Mouse (Mus musculus): Measurements from ENCODE around the gene Tnfrsf8.
"Not testable (repeated sequence)": the region's sequence is repeated elsewhere in the genome, so short reads cannot be mapped to it uniquely, and the experiment has no call there.

Tnfrsf8 gene

GRCm38 (mm10) chr4:145314836-145315467, at the start of gene Tnfrsf8:
Tnfrsf8 (minus strand) TSS chr4:145315164.
- DNase-seq, result no peak

- DNase-seq, result not testable (repeated sequence)
Observed at GRCm38 (mm10) chr4:145361635-145362034, 46.7 kb upstream of the Tnfrsf8 start.

GRCm38 (mm10) chr4:145361065-145361464, 46.1 kb upstream of the Tnfrsf8 start:
- DNase-seq, result no peak

- DNase-seq, result no peak
Observed at GRCm38 (mm10) chr4:145360567-145360966, 45.6 kb upstream of the Tnfrsf8 start.

- DNase-seq, result no peak
Observed at GRCm38 (mm10) chr4:145356234-145356633, 41.3 kb upstream of the Tnfrsf8 start.

GRCm38 (mm10) chr4:145353855-145354254, 38.9 kb upstream of the Tnfrsf8 start:
- DNase-seq, result no peak

GRCm38 (mm10) chr4:145344948-145345347, 30.0 kb upstream of the Tnfrsf8 start:
- no peak for DNase-seq

- DNase-seq, result no peak
Observed at GRCm38 (mm10) chr4:145341879-145342809, 27.2 kb upstream of the Tnfrsf8 start.

GRCm38 (mm10) chr4:145337906-145338858, 23.2 kb upstream of the Tnfrsf8 start:
- DNase-seq, result no peak

- DNase-seq, result no peak
Observed at GRCm38 (mm10) chr4:145336587-145336986, 21.6 kb upstream of the Tnfrsf8 start.

GRCm38 (mm10) chr4:145336019-145336418, 21.1 kb upstream of the Tnfrsf8 start:
- no peak for DNase-seq

- no peak for DNase-seq
Observed at GRCm38 (mm10) chr4:145323631-145324030, 8.7 kb upstream of the Tnfrsf8 start.

- no peak for DNase-seq
Observed at GRCm38 (mm10) chr4:145322995-145323627, 8.1 kb upstream of the Tnfrsf8 start.

- DNase-seq, result no peak
Observed at GRCm38 (mm10) chr4:145322211-145322610, 7.2 kb upstream of the Tnfrsf8 start.

- no peak for DNase-seq
Observed at GRCm38 (mm10) chr4:145320624-145321023, 5.7 kb upstream of the Tnfrsf8 start.

- DNase-seq, result no peak
Observed at GRCm38 (mm10) chr4:145319274-145320226, 4.6 kb upstream of the Tnfrsf8 start.

- DNase-seq, result no peak
Observed at GRCm38 (mm10) chr4:145316708-145317107, 1.7 kb upstream of the Tnfrsf8 start.

GRCm38 (mm10) chr4:145313966-145314365, 998 bp downstream of the Tnfrsf8 start:
- DNase-seq, result no peak

- no peak for DNase-seq
Observed at GRCm38 (mm10) chr4:145313256-145313655, 1.7 kb downstream of the Tnfrsf8 start.

GRCm38 (mm10) chr4:145312530-145312929, 2.4 kb downstream of the Tnfrsf8 start:
- DNase-seq, result no peak

- DNase-seq, result no peak
Observed at GRCm38 (mm10) chr4:145310859-145311258, 4.1 kb downstream of the Tnfrsf8 start.

Data from retina, postnatal 1 day (tissue).